Mouse (Mus musculus) brain, embryonic 14.5 days (tissue): Measurements from ENCODE around the gene Tac2.

ENCODE experiments used
- CTCF ChIP-seq: fragments of 200-500 bp; IDR thresholded peaks from 2 replicates; pipeline ENCODE4 v1.5.1; 2012; ENCODE audit warnings: inconsistent platforms, mild to moderate bottlenecking, moderate library complexity, borderline replicate concordance; ENCODE audit not compliant: insufficient read depth, insufficient read length; ENCODE audit errors: extremely low read depth
- POLR2A ChIP-seq: fragments of 200-500 bp; IDR thresholded peaks from 2 replicates; pipeline ENCODE4 v1.6.1; 2012; ENCODE audit warnings: mild to moderate bottlenecking, inconsistent platforms, borderline replicate concordance; ENCODE audit not compliant: poor library complexity, insufficient read depth, insufficient read length, severe bottlenecking; ENCODE audit errors: extremely low read depth

GRCm38 (mm10) chr10:127707721-127708120, 16.6 kb upstream of the Tac2 start:
- no peak for TF ChIP-seq POLR2A
- no peak for TF ChIP-seq CTCF
